Mouse (Mus musculus) liver, embryonic 14 days (tissue): ENCODE results near the gene Rbm6. TPM values are rescaled to one million over a fixed set of nuclear protein-coding genes. Genes with fewer than 3 reads are reported as not detected.

Experiments
- polyA plus RNA-seq: library from polyadenylated mRNA; depleted of rRNA; stranded (reverse); fragments of >200 nt; gene quantifications from 2 replicates; pipeline ENCODE4 v1.2.3, GENCODE M21; 2012; rRNA removed

Rbm6 gene
- 21.5 and 22.3 TPM in 2 replicates for polyA plus RNA-seq

DNA sequence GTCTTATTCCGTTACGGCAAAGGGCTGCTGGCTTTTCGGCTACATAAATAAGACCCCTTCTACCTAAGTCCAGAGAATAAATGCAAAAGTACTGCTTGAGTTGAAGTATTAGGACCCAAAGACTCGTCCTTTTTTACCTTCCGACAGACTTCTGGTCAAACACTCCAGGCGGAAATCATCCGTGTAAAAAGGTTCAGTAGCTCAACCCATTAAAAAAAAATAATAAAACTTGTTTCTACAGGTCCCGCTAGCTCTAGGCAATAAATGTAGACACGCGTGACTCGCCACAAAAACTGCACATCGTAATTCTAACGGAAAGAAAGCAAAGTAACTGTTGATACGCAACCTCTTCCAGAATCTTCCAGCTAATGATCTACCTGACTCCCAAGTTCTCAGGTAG is at the start of gene Rbm6:
Gene Rbm6, minus strand, starts transcription at position 101 of the 400 bp plus-strand sequence.

DNA sequence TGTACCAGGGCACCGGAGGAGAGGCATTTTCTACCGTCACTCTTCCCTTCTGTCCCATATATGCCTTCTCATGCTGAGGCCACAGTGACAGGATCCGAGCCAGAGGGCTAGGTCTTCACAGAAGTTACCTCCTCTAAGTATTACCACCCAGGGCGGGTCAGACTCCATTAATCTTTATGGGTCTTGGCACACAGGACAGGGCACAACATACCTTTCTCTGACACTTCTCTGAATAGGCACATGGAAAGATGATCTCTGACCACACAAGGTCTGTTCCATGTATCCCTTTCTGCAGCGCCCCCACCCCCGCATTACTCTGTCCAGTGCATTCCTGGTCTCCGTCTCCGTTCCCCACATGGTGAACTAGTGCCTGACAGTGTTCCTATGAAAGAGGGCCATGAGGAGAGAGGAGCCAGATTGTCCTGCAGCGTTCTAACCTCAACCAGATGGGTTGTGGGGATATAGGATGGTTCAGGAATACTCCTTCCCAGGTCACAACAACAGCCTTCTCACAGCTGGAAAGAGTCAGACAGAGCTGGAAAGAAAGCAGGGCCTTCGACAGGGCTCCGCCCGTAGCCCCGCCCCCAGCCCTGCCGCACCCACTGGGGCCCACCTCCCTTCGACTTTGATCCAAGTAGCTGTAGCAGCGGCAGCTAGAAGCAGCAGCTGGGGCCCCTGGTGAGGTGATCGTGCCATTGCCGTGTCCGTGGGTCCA is 33.4 kb upstream of the Rbm6 start, which contains the start of gene Mst1r:
Gene Mst1r, plus strand, starts transcription at position 622 of the 715 bp plus-strand sequence.

DNA sequence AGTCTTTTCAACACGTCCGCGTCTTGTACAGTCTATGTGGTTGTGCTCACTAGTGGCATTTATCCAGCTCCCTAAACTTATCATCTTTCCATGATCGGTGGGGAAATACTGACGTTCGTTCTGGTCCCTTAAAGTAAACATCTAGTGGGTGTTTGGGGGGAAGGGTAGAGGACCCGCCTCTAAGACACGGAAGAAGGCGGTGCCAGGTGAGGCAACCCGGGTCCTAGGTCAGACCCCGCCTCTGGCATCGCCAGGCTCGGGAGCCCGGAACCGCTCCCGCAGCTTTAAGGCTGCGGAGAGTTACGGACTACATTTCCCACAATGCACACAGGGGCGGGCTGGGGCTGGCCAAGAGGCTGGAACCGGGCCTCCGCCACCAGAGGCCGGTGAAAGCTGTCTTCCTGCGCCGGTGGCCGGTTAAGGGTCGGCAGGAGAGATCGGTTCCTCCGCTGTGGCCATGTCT is 14.8 kb upstream of the Rbm6 start, which contains the start of gene Mon1a:
Gene Mon1a, plus strand, starts transcription at position 348 of the 463 bp plus-strand sequence.

DNA sequence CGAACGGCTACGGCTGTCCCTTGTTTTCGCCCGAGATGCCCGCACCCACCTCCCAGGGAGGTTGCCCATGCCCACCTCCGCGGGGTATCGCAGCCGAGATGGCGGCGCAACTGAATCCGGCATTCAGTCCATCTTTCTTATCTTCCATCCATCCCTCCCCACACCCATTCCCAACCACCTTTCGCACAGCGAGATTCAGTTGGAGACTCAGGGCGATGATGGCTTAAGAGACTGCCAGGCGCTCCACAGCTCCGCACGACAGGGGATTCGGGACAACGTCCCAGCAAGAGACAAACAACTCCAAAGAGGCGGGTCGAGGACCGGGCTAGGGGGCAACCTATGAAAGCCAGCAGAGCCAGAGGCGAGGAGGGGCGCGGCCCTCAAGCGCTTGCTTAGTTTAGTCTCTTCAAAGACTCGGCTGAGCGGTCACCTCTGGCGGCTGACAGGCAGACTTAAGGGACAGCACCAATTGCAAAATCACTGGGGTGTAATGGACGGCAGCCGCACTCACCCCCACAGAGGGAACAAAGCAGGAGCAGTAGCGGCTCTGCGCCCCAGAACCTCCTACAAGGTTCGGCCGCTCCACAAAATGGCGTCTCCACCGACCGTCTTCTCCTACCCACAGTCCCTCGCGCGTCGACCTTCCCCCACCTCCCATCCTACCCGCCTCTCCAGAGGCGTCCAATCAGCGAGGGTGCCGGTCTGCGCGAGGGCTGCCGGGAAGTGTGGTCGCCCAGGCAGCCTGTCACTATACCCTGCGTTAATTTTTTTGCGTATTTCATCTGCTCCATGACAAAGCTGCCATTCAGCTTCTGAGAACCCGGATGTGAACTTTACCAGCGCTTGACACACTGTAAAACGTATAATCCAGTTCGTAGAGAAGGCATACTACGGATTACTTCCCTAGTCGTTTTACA is 102.4 kb downstream of the Rbm6 start, which contains the start of gene Rbm5:
Gene Rbm5, minus strand, starts transcription at position 623 of the 917 bp plus-strand sequence.

Other genes with a start within 250 kb of the Rbm6 start
- 115 and 121 TPM in 2 replicates for gene Gnai2, start 237.9 kb downstream of the Rbm6 start, polyA plus RNA-seq
- 16.5 and 19.2 TPM in 2 replicates for gene Slc38a3, start 203.7 kb downstream of the Rbm6 start, polyA plus RNA-seq
- 0.02 TPM in 1 of 2 replicates, not detected in the other for gene Gnat1, start 193.5 kb downstream of the Rbm6 start, polyA plus RNA-seq
- 2.7 and 2.8 TPM in 2 replicates for gene Sema3f, start 162.8 kb downstream of the Rbm6 start, polyA plus RNA-seq
- gene Rbm5, start 102.2 kb downstream of the Rbm6 start, polyA plus RNA-seq = 38.0 and 39.9 TPM in 2 replicates
- 3.8 and 3.9 TPM in 2 replicates for gene Mon1a, start 14.9 kb upstream of the Rbm6 start, polyA plus RNA-seq
- gene Mst1r, start 33.6 kb upstream of the Rbm6 start, polyA plus RNA-seq = 0.98 and 1.0 TPM in 2 replicates
- gene Actl11, start 55.2 kb upstream of the Rbm6 start, polyA plus RNA-seq = not detected in 2 replicates
- gene Camkv, start 62.4 kb upstream of the Rbm6 start, polyA plus RNA-seq = 0.10 and 0.13 TPM in 2 replicates
- 6.3 and 8.5 TPM in 2 replicates for gene Traip, start 76.9 kb upstream of the Rbm6 start, polyA plus RNA-seq
- gene Uba7, start 102.3 kb upstream of the Rbm6 start, polyA plus RNA-seq = 73.2 and 97.2 TPM in 2 replicates
- gene Gm20661, start 109.8 kb upstream of the Rbm6 start, polyA plus RNA-seq = 0.65 and 0.71 TPM in 2 replicates
- 27.4 and 29.9 TPM in 2 replicates for gene Inka1, start 112.6 kb upstream of the Rbm6 start, polyA plus RNA-seq
- gene Cdhr4, start 119.3 kb upstream of the Rbm6 start, polyA plus RNA-seq = 2.4 and 3.3 TPM in 2 replicates
- gene Gm20662, start 123.1 kb upstream of the Rbm6 start, polyA plus RNA-seq = 0.58 and 0.95 TPM in 2 replicates
- gene Ip6k1, start 129.3 kb upstream of the Rbm6 start, polyA plus RNA-seq = 27.1 and 30.8 TPM in 2 replicates
- 8.2 and 9.5 TPM in 2 replicates for gene Gmppb, start 176.0 kb upstream of the Rbm6 start, polyA plus RNA-seq
- 0.42 and 0.55 TPM in 2 replicates for gene Amigo3, start 179.9 kb upstream of the Rbm6 start, polyA plus RNA-seq
- gene Mst1, start 207.2 kb upstream of the Rbm6 start, polyA plus RNA-seq = 17.8 and 19.6 TPM in 2 replicates
- 105 and 129 TPM in 2 replicates for gene Rnf123, start 210.1 kb upstream of the Rbm6 start, polyA plus RNA-seq
- 116 and 139 TPM in 2 replicates for gene Apeh, start 221.4 kb upstream of the Rbm6 start, polyA plus RNA-seq